Comparison of ENCODE assay signal across 14 mouse cellular contexts in the genomic region with DNA sequence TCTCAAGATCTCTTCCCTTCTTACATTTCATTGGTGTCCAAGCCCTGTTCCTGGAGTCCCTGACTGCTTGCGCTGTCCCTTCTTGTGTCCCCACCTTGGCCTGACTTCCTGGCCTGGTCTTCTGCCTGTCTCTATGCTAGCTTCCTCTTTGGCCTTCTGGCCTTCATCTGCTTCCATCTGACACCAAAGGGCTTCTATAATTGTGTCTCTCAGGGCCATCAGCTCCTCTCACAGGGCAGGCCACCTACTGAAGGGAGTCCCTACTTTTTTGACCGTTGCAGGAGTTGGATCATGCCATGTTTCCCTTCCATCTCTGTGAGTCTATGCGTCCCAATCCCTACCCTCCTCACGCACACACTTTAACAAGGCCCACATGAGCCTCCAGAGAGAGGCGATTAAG. TPM values are rescaled to one million over a fixed set of nuclear protein-coding genes. Genes with fewer than 3 reads are reported as not detected.
DNase-seq lines count a peak whose midpoint lies in the region; ATAC-seq lines count a peak whose summit lies in the region.
"Had no signal": no experiment of that assay in that cellular context is flagged by ENCODE, and none has a peak within 500 bp of the region (broad histone marks: within the 10 kb centered on the region; RNA-seq: fewer than 3 reads in every experiment).

No protein-coding gene starts in this region.

- H3K9ac ChIP-seq in heart, embryonic 13.5 days, result peak overlapping the region; percentile 69; the same call in 1 of the 2 replicates
- no peak overlapping the region for H3K9ac ChIP-seq in neural tube, embryonic 12.5 days
- H3K9ac ChIP-seq in hindbrain, embryonic 15.5 days, result no peak overlapping the region
- no peak overlapping the region for H3K9ac ChIP-seq in neural tube, embryonic 13.5 days
- H3K9ac ChIP-seq: embryonic facial prominence, embryonic 15.5 days; limb, embryonic 15.5 days had no signal

- no peaks in the 10 kb centered on the region for H3K9me3 ChIP-seq in heart, embryonic 13.5 days
- no peaks in the 10 kb centered on the region for H3K9me3 ChIP-seq in neural tube, embryonic 12.5 days
- H3K9me3 ChIP-seq in hindbrain, embryonic 15.5 days, result no peaks in the 10 kb centered on the region
- no peaks in the 10 kb centered on the region for H3K9me3 ChIP-seq in neural tube, embryonic 13.5 days
- H3K9me3 ChIP-seq: embryonic facial prominence, embryonic 15.5 days; limb, embryonic 15.5 days had no signal

- H3K4me1 ChIP-seq in heart, embryonic 13.5 days, result peaks cover 9% of the 10 kb centered on the region; the same call in 1 of the 2 replicates
- no peaks in the 10 kb centered on the region for H3K4me1 ChIP-seq in neural tube, embryonic 12.5 days
- peaks cover 9% of the 10 kb centered on the region for H3K4me1 ChIP-seq in hindbrain, embryonic 15.5 days (replicated peaks)
- H3K4me1 ChIP-seq in neural tube, embryonic 13.5 days (replicated peaks), result peaks cover 4% of the 10 kb centered on the region; the same call in 1 of the 2 replicates

- H3K4me3 ChIP-seq in heart, embryonic 13.5 days, result no peak overlapping the region; the same call in 1 of the 2 replicates
- H3K4me3 ChIP-seq in neural tube, embryonic 12.5 days, result no peak overlapping the region
- no peak overlapping the region for H3K4me3 ChIP-seq in hindbrain, embryonic 15.5 days
- no peak overlapping the region for H3K4me3 ChIP-seq in neural tube, embryonic 13.5 days

- H3K36me3 ChIP-seq in heart, embryonic 13.5 days, result peaks cover 33% of the 10 kb centered on the region
- H3K36me3 ChIP-seq in neural tube, embryonic 12.5 days, result peaks cover 11% of the 10 kb centered on the region
- H3K36me3 ChIP-seq in hindbrain, embryonic 15.5 days, result 0 out of 2 replicates have a peak, but pooled peaks cover 4% of the 10 kb centered on the region
- peaks cover 13% of the 10 kb centered on the region for H3K36me3 ChIP-seq in neural tube, embryonic 13.5 days

- H3K27me3 ChIP-seq in heart, embryonic 13.5 days (replicated peaks), result no peaks in the 10 kb centered on the region
- no peaks in the 10 kb centered on the region for H3K27me3 ChIP-seq in neural tube, embryonic 12.5 days (replicated peaks)
- H3K27me3 ChIP-seq in hindbrain, embryonic 15.5 days, result no peaks in the 10 kb centered on the region
- no peaks in the 10 kb centered on the region for H3K27me3 ChIP-seq in neural tube, embryonic 13.5 days
- H3K27me3 ChIP-seq: embryonic facial prominence, embryonic 15.5 days; limb, embryonic 15.5 days had no signal

- H3K27ac ChIP-seq in heart, embryonic 13.5 days (replicated peaks), result no peak overlapping the region
- no peak overlapping the region for H3K27ac ChIP-seq in neural tube, embryonic 12.5 days
- H3K27ac ChIP-seq in hindbrain, embryonic 15.5 days (replicated peaks), result peak overlapping the region; percentile 82
- peak overlapping the region; percentile 68; the same call in 1 of the 2 replicates for H3K27ac ChIP-seq in neural tube, embryonic 13.5 days (replicated peaks)

- intact Hi-C loops in heart, postnatal 25 days (cut with DNase I), result no loop called here

- no peak for DNase-seq in heart, postnatal 25 days (ENCODE audit: low spot score)
- no peak for DNase-seq in neural tube, embryonic 10.5 days (ENCODE audit: extremely low spot score, low spot score)

- no peak overlapping the region for H3K4me2 ChIP-seq in heart, embryonic 13.5 days
- 0 out of 2 replicates have a peak overlapping the region, but pooled peaks have one; percentile 59 for H3K4me2 ChIP-seq in neural tube, embryonic 12.5 days (replicated peaks)
- no peak overlapping the region; the same call in 1 of the 2 replicates for H3K4me2 ChIP-seq in hindbrain, embryonic 15.5 days
- H3K4me2 ChIP-seq in neural tube, embryonic 13.5 days, result no peak overlapping the region

- WGBS in heart, embryonic 13.5 days, result 92% methylated on average over 5 of the region's 5 CpGs
- 97% methylated on average over 5 of the region's 5 CpGs for WGBS in neural tube, embryonic 12.5 days
- WGBS in hindbrain, embryonic 15.5 days, result 98% methylated on average over 5 of the region's 5 CpGs
- 93% methylated on average over 5 of the region's 5 CpGs for WGBS in neural tube, embryonic 13.5 days

- ATAC-seq in heart, embryonic 13.5 days (ENCODE audit: extremely low read depth, insufficient number of reproducible peaks, low FRiP score, low TSS enrichment), result no peak
- no peak for ATAC-seq in neural tube, embryonic 12.5 days (ENCODE audit: low FRiP score, low read depth)
- ATAC-seq in hindbrain, embryonic 15.5 days (ENCODE audit: low FRiP score, low read depth), result no peak
- no peak for ATAC-seq in neural tube, embryonic 13.5 days (ENCODE audit: low read depth)
- no peak for ATAC-seq in megakaryocyte-erythroid progenitor cell, adult 5-6 weeks (replicated peaks; ENCODE audit: low FRiP score, low TSS enrichment, poor library complexity, severe bottlenecking)

RNA-seq across cellular contexts. Expression of a gene that starts 19.9 kb away (rescaled TPM):
- polyA plus RNA-seq in heart, embryonic 13.5 days (2015; fragmentation: Nextera tagmentation; extraction: Ambion mirVana), result 65.4 and 66.3 TPM in 2 replicates
- 100 to 1,000 TPM; 188 to 200 TPM for total RNA-seq in heart, postnatal 25 days (2021)
- polyA plus RNA-seq in neural tube, embryonic 12.5 days (2016; fragmentation: Nextera tagmentation; extraction: Ambion mirVana), result 25.7 and 29.2 TPM in 2 replicates
- polyA plus RNA-seq in hindbrain, embryonic 15.5 days (2015; fragmentation: Nextera tagmentation; extraction: Ambion mirVana), result 22.2 and 22.7 TPM in 2 replicates
- polyA plus RNA-seq in neural tube, embryonic 13.5 days (2015; fragmentation: Nextera tagmentation; extraction: Ambion mirVana), result 24.0 and 24.1 TPM in 2 replicates
- 81.0 and 92.5 TPM in 2 replicates for total RNA-seq in megakaryocyte-erythroid progenitor cell, adult 5-6 weeks (2014; fragmentation: Nextera tagmentation)
- 23.3 and 50.0 TPM in 2 replicates for total RNA-seq in megakaryocyte-erythroid progenitor cell, adult 5-6 weeks (2017)

RNA-seq across cellular contexts. Expression of a gene that starts 25.4 kb away (rescaled TPM):
- polyA plus RNA-seq in heart, embryonic 13.5 days (2015; fragmentation: Nextera tagmentation; extraction: Ambion mirVana), result not detected in 2 replicates
- total RNA-seq in heart, postnatal 25 days (2021), result not detected
- not detected in 2 replicates for polyA plus RNA-seq in neural tube, embryonic 12.5 days (2016; fragmentation: Nextera tagmentation; extraction: Ambion mirVana)
- polyA plus RNA-seq in hindbrain, embryonic 15.5 days (2015; fragmentation: Nextera tagmentation; extraction: Ambion mirVana), result not detected in 2 replicates
- not detected in 2 replicates for polyA plus RNA-seq in neural tube, embryonic 13.5 days (2015; fragmentation: Nextera tagmentation; extraction: Ambion mirVana)
- not detected in 2 replicates for total RNA-seq in megakaryocyte-erythroid progenitor cell, adult 5-6 weeks (2014; fragmentation: Nextera tagmentation)
- not detected in 2 replicates for total RNA-seq in megakaryocyte-erythroid progenitor cell, adult 5-6 weeks (2017)
- total RNA-seq: gastrocnemius, adult 8-10 months; layer of hippocampus, adult 18-20 months had no signal
- polyA plus RNA-seq: neural tube, embryonic 11.5 days; urinary bladder, adult 2 months had no signal

RNA-seq across cellular contexts. Expression of a gene that starts 27.2 kb away (rescaled TPM):
- not detected in 2 replicates for polyA plus RNA-seq in heart, embryonic 13.5 days (2015; fragmentation: Nextera tagmentation; extraction: Ambion mirVana)
- total RNA-seq in heart, postnatal 25 days (2021), result not detected
- polyA plus RNA-seq in neural tube, embryonic 12.5 days (2016; fragmentation: Nextera tagmentation; extraction: Ambion mirVana), result not detected in 2 replicates
- polyA plus RNA-seq in hindbrain, embryonic 15.5 days (2015; fragmentation: Nextera tagmentation; extraction: Ambion mirVana), result not detected in 2 replicates
- polyA plus RNA-seq in neural tube, embryonic 13.5 days (2015; fragmentation: Nextera tagmentation; extraction: Ambion mirVana), result not detected in 2 replicates
- not detected in 2 replicates for total RNA-seq in megakaryocyte-erythroid progenitor cell, adult 5-6 weeks (2014; fragmentation: Nextera tagmentation)
- not detected in 2 replicates for total RNA-seq in megakaryocyte-erythroid progenitor cell, adult 5-6 weeks (2017)
- total RNA-seq: adrenal gland, postnatal 36 days; gastrocnemius, adult 8-10 months had no signal
- polyA plus RNA-seq: neural tube, embryonic 11.5 days; urinary bladder, adult 2 months had no signal

RNA-seq across cellular contexts. Expression of a gene that starts 31.7 kb away (rescaled TPM):
- 0.11 and 0.19 TPM in 2 replicates for polyA plus RNA-seq in heart, embryonic 13.5 days (2015; fragmentation: Nextera tagmentation; extraction: Ambion mirVana)
- under 1 TPM; 0.21 to 0.39 TPM for total RNA-seq in heart, postnatal 25 days (2021)
- 0.23 TPM in 1 of 2 replicates, not detected in the other for polyA plus RNA-seq in neural tube, embryonic 12.5 days (2016; fragmentation: Nextera tagmentation; extraction: Ambion mirVana)
- polyA plus RNA-seq in hindbrain, embryonic 15.5 days (2015; fragmentation: Nextera tagmentation; extraction: Ambion mirVana), result 0.08 and 0.09 TPM in 2 replicates
- 0.10 TPM in 1 of 2 replicates, not detected in the other for polyA plus RNA-seq in neural tube, embryonic 13.5 days (2015; fragmentation: Nextera tagmentation; extraction: Ambion mirVana)
- not detected in 2 replicates for total RNA-seq in megakaryocyte-erythroid progenitor cell, adult 5-6 weeks (2014; fragmentation: Nextera tagmentation)
- total RNA-seq in megakaryocyte-erythroid progenitor cell, adult 5-6 weeks (2017), result not detected in 2 replicates
- total RNA-seq: gastrocnemius, adult 8-10 months; layer of hippocampus, adult 18-20 months had no signal
- polyA plus RNA-seq: neural tube, embryonic 11.5 days had no signal

RNA-seq across cellular contexts. Expression of a gene that starts 35.2 kb away (rescaled TPM):
- polyA plus RNA-seq in heart, embryonic 13.5 days (2015; fragmentation: Nextera tagmentation; extraction: Ambion mirVana), result 0.43 and 0.52 TPM in 2 replicates
- total RNA-seq in heart, postnatal 25 days (2021), result under 1 TPM; 0.18 to 0.59 TPM
- 0.26 and 0.43 TPM in 2 replicates for polyA plus RNA-seq in neural tube, embryonic 12.5 days (2016; fragmentation: Nextera tagmentation; extraction: Ambion mirVana)
- 0.18 and 0.26 TPM in 2 replicates for polyA plus RNA-seq in hindbrain, embryonic 15.5 days (2015; fragmentation: Nextera tagmentation; extraction: Ambion mirVana)
- 0.52 and 1.7 TPM in 2 replicates for polyA plus RNA-seq in neural tube, embryonic 13.5 days (2015; fragmentation: Nextera tagmentation; extraction: Ambion mirVana)
- total RNA-seq in megakaryocyte-erythroid progenitor cell, adult 5-6 weeks (2014; fragmentation: Nextera tagmentation), result not detected in 2 replicates
- total RNA-seq in megakaryocyte-erythroid progenitor cell, adult 5-6 weeks (2017), result not detected in 2 replicates
- total RNA-seq: layer of hippocampus, adult 18-20 months had no signal

Comparison
In these comparisons a context has a peak if more than half of its experiments do, and no peak if none do; other contexts are left out.
1. H3K27ac ChIP-seq: peak in hindbrain, embryonic 15.5 days (single experiment) and neural tube, embryonic 13.5 days (single experiment); none in heart, embryonic 13.5 days (single experiment) and neural tube, embryonic 12.5 days (single experiment).